Mouse (Mus musculus): ENCODE measurements around the gene Selenos. TPM values are rescaled to one million over a fixed set of nuclear protein-coding genes. Genes with fewer than 3 reads are reported as not detected.

Selenos gene
- polyA plus RNA-seq, 1 experiment = 109 TPM

DNA sequence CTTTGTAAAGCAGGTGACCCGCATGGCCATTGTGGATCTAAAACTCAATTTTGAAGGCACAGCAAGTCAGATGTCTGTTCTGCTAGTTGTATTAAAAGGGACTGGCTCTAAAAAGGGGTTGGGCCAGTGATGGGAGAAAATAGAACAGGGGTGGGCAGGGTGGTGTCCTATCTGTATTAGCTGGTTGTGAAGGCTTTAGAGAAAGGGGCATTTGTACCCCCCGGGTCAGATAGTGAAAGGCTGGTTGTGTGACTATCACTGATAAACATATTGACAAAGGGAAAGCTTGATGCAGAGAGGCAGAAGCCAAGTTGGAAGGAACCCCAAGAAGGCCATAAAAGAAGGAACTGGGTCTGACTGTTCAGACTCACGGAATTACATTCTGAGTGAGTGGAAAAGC, 34.1 kb downstream of the Selenos start:
- Histone ChIP-seq H3K4me1 (ENCODE audit: control insufficient read depth, insufficient read depth, low read length) (peaks cover 19% of the 10 kb centered on the region), H3K4me3 (replicated peaks; ENCODE audit: extremely low read depth, low read depth, low read length) (no peak overlapping the region)
- no peak for TF ChIP-seq POLR2A (IDR thresholded peaks at IDR 0.05; ENCODE audit: borderline replicate concordance, extremely low read depth, low read depth, low read length)
- no peak for TF ChIP-seq CTCF (IDR thresholded peaks at IDR 0.05; ENCODE audit: insufficient read depth, low read length)
- DNase-seq = no peak
- WGBS = 77% methylated on average over 3 of the region's 3 CpGs

DNA sequence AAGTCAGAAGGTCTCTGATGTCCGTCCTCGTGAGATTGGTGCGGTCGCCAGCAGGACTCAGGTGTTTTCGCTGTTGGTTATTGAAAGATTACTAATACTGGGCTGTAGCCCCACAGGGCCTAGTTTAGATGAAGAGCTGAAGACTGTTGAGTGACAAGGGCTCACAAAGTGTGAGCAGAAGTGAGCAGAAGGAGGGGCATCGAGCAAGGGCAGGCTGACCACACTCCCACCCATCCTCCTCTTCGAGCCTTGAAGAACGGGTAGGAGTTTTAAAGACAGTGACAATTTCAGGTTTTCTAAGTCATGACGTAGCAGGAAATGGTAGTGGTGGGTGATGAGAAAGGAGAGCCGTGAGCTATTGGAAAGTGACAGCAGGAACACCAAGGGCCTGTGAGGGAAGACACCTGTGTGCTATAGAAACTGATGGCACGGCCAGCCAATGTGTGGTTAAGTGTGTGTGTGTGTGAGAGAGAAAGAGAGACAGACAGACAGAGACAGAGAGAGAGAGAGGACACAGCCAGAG, 36.4 kb downstream of the Selenos start:
- 69% methylated on average over 11 of the region's 11 CpGs for WGBS
- H3K4me3 ChIP-seq (replicated peaks; ENCODE audit: extremely low read depth, low read depth, low read length) = no peak overlapping the region
- no peak for DNase-seq
- H3K4me1 ChIP-seq (ENCODE audit: control insufficient read depth, insufficient read depth, low read length) = peaks cover 21% of the 10 kb centered on the region
- TF ChIP-seq POLR2A (IDR thresholded peaks at IDR 0.05; ENCODE audit: borderline replicate concordance, extremely low read depth, low read depth, low read length) = no peak
- no peak for TF ChIP-seq CTCF (IDR thresholded peaks at IDR 0.05; ENCODE audit: insufficient read depth, low read length)

DNA sequence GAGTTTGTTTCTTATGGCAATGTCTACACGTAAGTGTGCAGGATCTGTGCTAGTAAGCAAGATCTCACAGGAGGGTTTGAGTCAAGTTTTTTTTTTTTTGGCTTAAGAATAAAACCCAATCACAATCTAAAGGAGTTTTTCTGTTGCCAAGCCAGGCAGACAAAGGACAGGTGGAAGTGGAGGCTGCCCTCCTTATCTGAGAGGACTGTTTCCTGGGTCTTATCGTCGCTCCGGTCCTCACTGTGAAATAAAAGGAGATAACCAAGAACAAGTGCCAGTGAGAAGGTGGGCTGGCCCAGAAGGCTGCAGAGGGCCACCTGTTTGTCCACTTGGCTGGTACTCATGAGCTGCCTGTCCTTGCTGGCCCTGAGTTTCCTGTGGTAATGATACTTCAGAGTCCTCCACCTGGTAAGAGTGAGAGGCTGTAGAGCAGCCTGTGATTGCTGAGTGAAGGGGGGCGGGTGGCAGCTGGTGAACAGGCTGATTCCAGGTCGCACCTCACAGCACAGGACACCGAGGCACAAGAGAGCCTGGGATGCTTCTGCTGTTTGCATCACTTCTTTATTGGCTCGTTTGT, 37.5 kb downstream of the Selenos start:
- 54% methylated on average over 8 of the region's 8 CpGs for WGBS
- TF ChIP-seq POLR2A (IDR thresholded peaks at IDR 0.05; ENCODE audit: borderline replicate concordance, extremely low read depth, low read depth, low read length) (no peak), CTCF (IDR thresholded peaks at IDR 0.05; ENCODE audit: insufficient read depth, low read length) (no peak)
- no peak for DNase-seq
- H3K4me3 ChIP-seq (replicated peaks; ENCODE audit: extremely low read depth, low read depth, low read length) = no peak overlapping the region
- H3K4me1 ChIP-seq (ENCODE audit: control insufficient read depth, insufficient read depth, low read length) = peaks cover 25% of the 10 kb centered on the region

DNA sequence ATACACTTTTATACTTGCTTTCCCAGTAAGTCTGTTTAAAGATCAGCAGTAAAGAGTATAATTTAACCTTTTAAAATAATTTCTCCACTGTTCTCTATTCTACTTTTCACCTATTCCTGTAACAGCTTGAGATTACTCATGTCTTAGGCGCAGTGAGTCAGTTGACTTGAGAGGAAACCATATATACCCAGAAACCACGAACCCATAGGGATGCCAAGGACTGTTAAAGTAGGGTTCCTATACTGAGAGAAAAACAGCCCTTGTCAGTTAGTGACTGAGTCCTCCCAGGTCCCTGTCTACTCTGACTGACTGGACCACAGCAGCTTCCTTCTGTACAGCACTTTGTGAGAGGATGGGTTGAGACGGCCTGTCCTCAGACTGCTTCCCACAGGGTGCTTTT, 38.6 kb downstream of the Selenos start:
- TF ChIP-seq POLR2A (IDR thresholded peaks at IDR 0.05; ENCODE audit: borderline replicate concordance, extremely low read depth, low read depth, low read length) (no peak), CTCF (IDR thresholded peaks at IDR 0.05; ENCODE audit: insufficient read depth, low read length) (no peak)
- 65% methylated on average over 3 of the region's 3 CpGs for WGBS
- DNase-seq = no peak
- no peak overlapping the region for H3K4me3 ChIP-seq (replicated peaks; ENCODE audit: extremely low read depth, low read depth, low read length)
- peaks cover 26% of the 10 kb centered on the region for H3K4me1 ChIP-seq (ENCODE audit: control insufficient read depth, insufficient read depth, low read length)

DNA sequence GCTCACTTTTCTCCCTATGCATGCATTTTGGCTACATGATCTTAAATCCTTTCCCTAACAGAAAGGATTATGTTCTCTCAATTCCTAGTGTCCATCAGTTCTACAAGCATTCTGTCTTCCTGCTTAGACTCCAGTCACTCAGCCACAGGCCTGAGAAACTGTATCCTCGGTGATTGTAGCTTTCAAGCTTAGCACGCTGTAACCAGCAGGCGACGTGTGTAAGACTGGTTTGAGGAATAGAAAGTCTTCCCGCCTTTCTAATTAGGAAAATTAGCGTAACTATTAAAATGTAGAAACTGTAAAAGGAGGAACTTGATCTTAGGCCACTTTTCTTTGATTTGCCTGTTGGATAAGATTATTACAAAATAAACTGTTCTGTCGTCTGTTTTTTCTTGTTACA, 39.3 kb downstream of the Selenos start:
- peaks cover 26% of the 10 kb centered on the region for H3K4me1 ChIP-seq (ENCODE audit: control insufficient read depth, insufficient read depth, low read length)
- TF ChIP-seq POLR2A (IDR thresholded peaks at IDR 0.05; ENCODE audit: borderline replicate concordance, extremely low read depth, low read depth, low read length) (no peak), CTCF (IDR thresholded peaks at IDR 0.05; ENCODE audit: insufficient read depth, low read length) (no peak)
- no peak overlapping the region for H3K4me3 ChIP-seq (replicated peaks; ENCODE audit: extremely low read depth, low read depth, low read length)
- no peak for DNase-seq
- WGBS = 71% methylated on average over 7 of the region's 7 CpGs

DNA sequence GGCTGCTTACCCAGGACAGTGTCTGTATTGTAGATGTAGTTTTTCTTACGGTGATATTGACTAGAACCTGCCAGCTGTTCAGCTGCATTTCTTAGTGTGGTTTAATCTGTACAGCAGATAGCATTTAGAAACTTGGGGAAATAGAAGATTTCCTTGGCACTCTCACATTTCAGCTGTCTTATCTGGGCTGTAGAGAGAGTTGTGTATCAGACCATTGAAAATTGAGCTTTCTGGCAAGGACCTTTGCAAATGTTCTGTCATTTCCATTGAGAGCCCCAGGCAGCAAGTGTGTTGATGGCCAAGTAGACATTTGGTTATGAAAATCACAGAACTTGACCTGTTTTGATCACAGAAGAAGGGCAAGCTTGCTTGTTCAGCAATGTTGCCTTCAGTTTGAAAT, 40.7 kb downstream of the Selenos start:
- TF ChIP-seq POLR2A (IDR thresholded peaks at IDR 0.05; ENCODE audit: borderline replicate concordance, extremely low read depth, low read depth, low read length) (no peak), CTCF (IDR thresholded peaks at IDR 0.05; ENCODE audit: insufficient read depth, low read length) (no peak)
- H3K4me1 ChIP-seq (ENCODE audit: control insufficient read depth, insufficient read depth, low read length) = peaks cover 26% of the 10 kb centered on the region
- H3K4me3 ChIP-seq (replicated peaks; ENCODE audit: extremely low read depth, low read depth, low read length) = no peak overlapping the region
- 51% methylated on average over 1 of the region's 1 CpGs for WGBS
- no peak for DNase-seq

DNA sequence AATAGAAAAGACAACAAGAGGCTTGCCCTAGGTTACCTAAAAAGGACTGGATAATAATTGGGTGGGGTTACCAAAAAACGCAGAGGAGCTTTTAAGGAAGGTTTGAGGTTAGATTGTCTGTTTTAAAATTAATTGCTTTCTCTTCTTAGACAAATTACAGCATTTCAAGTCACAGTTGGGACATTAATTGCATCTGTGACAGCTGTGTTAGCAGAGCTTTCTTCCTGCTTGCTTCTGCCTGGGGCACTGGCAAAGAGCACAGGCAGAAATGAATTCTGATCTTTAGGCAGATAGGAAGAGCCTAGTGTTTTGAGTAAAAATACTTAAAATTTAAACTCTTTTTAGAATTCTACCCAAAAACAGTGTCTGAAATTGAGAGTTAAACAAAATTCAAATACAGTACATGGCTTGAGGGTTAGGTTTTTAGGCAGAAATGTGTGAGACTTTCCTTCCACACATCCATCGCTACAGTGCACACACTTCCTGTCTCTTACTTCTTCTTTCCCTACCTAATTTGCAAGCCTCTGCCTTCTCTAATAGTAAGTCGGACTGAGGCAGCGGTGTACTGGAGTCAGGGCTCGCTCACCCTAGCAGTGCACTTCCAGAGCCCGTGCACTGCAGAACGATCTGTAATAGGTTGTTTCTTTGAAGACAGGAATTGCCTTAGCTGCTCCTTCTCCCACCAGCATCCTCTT, 41.4 kb downstream of the Selenos start:
- peaks cover 21% of the 10 kb centered on the region for H3K4me1 ChIP-seq (ENCODE audit: control insufficient read depth, insufficient read depth, low read length)
- DNase-seq = no peak
- no peak for TF ChIP-seq CTCF (IDR thresholded peaks at IDR 0.05; ENCODE audit: insufficient read depth, low read length)
- 65% methylated on average over 7 of the region's 7 CpGs for WGBS
- H3K4me3 ChIP-seq (replicated peaks; ENCODE audit: extremely low read depth, low read depth, low read length) = no peak overlapping the region

DNA sequence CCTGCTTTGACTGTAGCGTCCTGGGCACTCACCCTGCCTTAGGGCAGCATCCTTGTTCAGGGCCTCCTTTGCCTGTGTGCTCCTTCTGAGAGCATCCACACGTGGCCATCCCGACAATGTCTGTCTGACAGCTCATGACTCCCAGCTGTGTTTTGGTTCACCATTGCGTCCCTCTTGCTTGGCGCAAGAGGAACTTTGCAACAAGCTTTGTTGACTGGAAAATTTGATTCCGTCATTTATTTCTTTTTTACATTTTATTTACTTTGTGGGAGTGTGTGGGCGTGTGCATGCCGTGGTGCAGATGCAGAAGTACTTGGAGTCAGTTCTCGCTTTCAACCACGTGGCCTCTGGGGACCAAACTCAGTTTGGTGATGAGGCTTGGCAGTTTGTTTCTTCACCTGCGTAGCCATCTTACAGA, 45.1 kb downstream of the Selenos start:
- TF ChIP-seq CTCF (IDR thresholded peaks at IDR 0.05; ENCODE audit: insufficient read depth, low read length) (no peak), POLR2A (IDR thresholded peaks at IDR 0.05; ENCODE audit: borderline replicate concordance, extremely low read depth, low read depth, low read length) (no peak)
- no peak overlapping the region for H3K4me3 ChIP-seq (replicated peaks; ENCODE audit: extremely low read depth, low read depth, low read length)
- H3K4me1 ChIP-seq (ENCODE audit: control insufficient read depth, insufficient read depth, low read length) = peaks cover 16% of the 10 kb centered on the region
- DNase-seq = no peak
- 43% methylated on average over 11 of the region's 11 CpGs for WGBS

DNA sequence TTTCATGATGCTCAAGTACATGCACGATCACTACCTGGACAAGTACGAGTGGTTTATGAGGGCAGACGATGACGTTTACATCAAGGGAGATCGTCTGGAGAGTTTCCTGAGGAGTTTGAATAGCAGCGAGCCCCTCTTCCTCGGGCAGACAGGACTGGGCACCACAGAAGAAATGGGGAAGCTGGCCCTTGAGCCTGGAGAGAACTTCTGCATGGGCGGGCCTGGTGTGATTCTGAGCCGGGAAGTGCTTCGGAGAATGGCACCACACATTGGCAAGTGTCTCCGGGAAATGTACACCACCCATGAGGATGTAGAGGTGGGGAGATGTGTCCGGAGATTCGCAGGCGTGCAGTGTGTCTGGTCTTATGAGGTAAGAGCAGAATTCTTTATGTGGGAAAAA, 45.9 kb downstream of the Selenos start:
- TF ChIP-seq POLR2A (IDR thresholded peaks at IDR 0.05; ENCODE audit: borderline replicate concordance, extremely low read depth, low read depth, low read length) (no peak), CTCF (IDR thresholded peaks at IDR 0.05; ENCODE audit: insufficient read depth, low read length) (no peak)
- H3K4me1 ChIP-seq (ENCODE audit: control insufficient read depth, insufficient read depth, low read length) = peaks cover 11% of the 10 kb centered on the region
- H3K4me3 ChIP-seq (replicated peaks; ENCODE audit: extremely low read depth, low read depth, low read length) = no peak overlapping the region
- DNase-seq = no peak
- 73% methylated on average over 14 of the region's 14 CpGs for WGBS

All from lung, adult 2 months (tissue).